Mouse (Mus musculus): ENCODE data around the gene Rnf24. TPM values are rescaled to one million over a fixed set of nuclear protein-coding genes. Genes with fewer than 3 reads are reported as not detected.
"Not testable (repeated sequence)": the region's sequence is repeated elsewhere in the genome, so short reads cannot be mapped to it uniquely, and the experiment has no call there.

Rnf24 gene
- total RNA-seq, 1 experiment from 2014 or later = 6.3 TPM

- ATAC-seq (ENCODE audit: extremely low read depth, insufficient number of reproducible peaks, low FRiP score, poor library complexity, severe bottlenecking) = no peak
Observed at GRCm38 (mm10) chr2:131351471-131351870, 1.2 kb downstream of the Rnf24 start.

DNA sequence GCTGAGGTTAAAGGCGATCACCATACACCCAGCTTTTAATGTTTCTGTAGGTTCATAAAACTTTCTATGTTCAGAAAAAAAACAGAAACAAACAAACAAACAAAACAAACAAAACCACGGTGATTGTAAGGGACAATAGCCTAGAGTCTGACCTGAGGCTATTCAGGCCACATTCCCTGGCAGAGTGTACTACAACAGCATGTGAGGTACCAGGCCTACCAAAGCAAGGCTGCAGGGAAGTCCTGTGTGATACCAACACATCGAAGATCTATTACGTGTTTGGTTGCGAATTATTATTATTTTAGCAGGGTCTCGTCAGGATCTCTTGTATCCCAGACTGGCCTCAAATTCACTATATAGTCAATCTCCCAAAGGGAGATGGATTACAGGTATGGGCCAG, 2.4 kb downstream of the Rnf24 start:
- ATAC-seq (ENCODE audit: extremely low read depth, insufficient number of reproducible peaks, low FRiP score, poor library complexity, severe bottlenecking) = no peak

GRCm38 (mm10) chr2:131345556-131345955, 7.1 kb downstream of the Rnf24 start:
- ATAC-seq (ENCODE audit: extremely low read depth, insufficient number of reproducible peaks, low FRiP score, poor library complexity, severe bottlenecking) = no peak

DNA sequence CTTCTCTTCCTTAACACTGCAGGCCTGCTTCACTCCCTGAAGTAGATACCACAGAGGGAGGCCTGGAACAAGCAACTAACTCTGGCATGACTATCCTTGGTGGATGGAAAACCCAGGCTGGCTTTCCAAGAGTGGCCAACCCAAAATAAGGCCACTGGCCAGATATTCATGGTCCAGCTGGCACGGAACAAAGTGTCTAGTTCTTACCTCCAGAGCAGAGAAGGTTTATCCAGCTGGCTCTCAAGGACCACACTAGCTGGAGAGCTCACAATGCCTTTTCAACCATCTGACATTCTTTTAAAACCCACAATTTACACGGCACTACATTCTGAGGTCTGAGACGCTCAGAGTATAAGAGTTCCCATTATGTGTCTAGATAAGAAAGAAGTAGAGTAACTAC, 8.2 kb downstream of the Rnf24 start:
- no peak for ATAC-seq (ENCODE audit: extremely low read depth, insufficient number of reproducible peaks, low FRiP score, poor library complexity, severe bottlenecking)

DNA sequence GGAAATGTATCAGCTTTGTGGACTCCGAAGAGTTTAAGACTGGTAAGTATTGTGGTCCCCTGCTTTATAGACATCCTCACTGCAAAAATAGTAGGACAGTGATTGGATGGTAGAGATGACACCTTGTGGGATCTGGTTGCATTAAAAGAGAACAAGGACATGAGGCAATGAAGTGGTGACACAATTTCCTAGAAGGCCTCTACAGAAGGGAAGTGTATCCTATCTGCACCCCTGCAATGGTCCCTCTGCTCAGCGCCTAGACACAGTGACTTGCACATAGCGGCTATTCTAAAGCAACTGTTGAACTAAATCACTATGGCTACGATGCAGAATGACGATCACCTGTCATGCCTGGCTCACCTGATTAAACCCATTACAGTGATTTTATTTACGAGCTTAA, 15.1 kb downstream of the Rnf24 start:
- ATAC-seq (ENCODE audit: extremely low read depth, insufficient number of reproducible peaks, low FRiP score, poor library complexity, severe bottlenecking) = peak; percentile 96

DNA sequence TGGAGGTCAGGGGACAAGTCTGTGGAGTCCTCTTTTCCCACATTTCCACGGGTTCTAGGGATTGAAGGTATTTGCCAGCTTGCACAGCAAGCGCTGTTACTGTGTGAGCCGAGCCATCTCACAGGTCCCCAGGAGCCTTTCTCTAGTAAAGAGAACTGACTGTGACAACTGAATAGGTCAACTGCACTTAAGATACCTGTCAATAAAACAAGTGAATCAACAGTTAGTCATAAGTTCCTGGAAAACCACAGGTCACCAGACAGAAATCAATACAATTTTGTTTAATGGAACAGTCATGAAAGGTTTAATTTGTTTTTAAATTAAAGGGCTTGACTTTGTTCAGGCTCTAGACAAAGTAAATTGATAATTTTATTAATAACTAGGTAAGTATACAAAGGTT, 22.1 kb downstream of the Rnf24 start:
- no peak for ATAC-seq (ENCODE audit: extremely low read depth, insufficient number of reproducible peaks, low FRiP score, poor library complexity, severe bottlenecking)

GRCm38 (mm10) chr2:131328981-131329380, 23.7 kb downstream of the Rnf24 start:
- no peak for ATAC-seq (ENCODE audit: extremely low read depth, insufficient number of reproducible peaks, low FRiP score, poor library complexity, severe bottlenecking)

- ATAC-seq (ENCODE audit: extremely low read depth, insufficient number of reproducible peaks, low FRiP score, poor library complexity, severe bottlenecking) = peak; percentile 51; the same call in 1 of the 2 replicates
Observed at GRCm38 (mm10) chr2:131326044-131326443, 26.6 kb downstream of the Rnf24 start.

DNA sequence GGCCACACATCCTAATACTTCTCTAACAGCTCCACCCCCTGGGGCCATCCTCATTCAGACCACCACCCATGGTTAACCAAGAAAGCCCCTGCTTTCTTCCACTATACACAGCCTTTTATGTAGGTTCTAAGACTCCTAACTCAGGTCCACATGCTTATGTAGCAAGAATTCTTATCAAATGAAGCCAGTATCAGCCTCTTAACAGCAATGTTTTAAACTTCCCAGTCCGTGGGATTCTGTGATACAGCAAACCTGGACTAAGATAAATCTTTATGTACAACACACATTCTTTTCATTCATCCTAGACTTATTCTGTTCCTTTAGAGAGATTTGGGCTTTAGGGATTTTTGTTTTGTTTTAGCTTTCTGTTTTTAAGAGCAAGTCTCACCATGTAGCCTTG, 29.0 kb downstream of the Rnf24 start:
- ATAC-seq (ENCODE audit: extremely low read depth, insufficient number of reproducible peaks, low FRiP score, poor library complexity, severe bottlenecking) = no peak

DNA sequence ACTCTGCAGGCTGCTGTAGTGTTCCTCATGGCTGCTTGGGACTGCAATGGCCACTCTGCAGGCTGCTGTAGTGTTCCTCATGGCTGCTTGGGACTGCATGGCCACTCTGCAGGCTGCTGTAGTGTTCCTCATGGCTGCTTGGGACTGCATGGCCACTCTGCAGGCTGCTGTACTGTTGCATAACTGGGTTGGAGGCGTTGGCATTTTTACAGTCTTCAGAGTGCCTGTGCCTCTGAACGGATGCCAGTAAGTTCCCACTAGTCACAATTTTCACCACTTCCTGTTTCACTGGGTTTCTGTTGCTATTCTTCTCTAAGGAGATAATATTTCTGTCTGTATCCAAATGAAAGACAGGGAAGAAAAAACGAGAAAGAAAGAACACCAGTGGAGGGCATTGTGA, 31.5 kb downstream of the Rnf24 start:
- peak; percentile 82 for ATAC-seq (ENCODE audit: extremely low read depth, insufficient number of reproducible peaks, low FRiP score, poor library complexity, severe bottlenecking)

- no peak for ATAC-seq (ENCODE audit: extremely low read depth, insufficient number of reproducible peaks, low FRiP score, poor library complexity, severe bottlenecking)
Observed at GRCm38 (mm10) chr2:131319401-131319800, 33.3 kb downstream of the Rnf24 start.

GRCm38 (mm10) chr2:131316167-131316566, 36.5 kb downstream of the Rnf24 start:
- no peak for ATAC-seq (ENCODE audit: extremely low read depth, insufficient number of reproducible peaks, low FRiP score, poor library complexity, severe bottlenecking)

DNA sequence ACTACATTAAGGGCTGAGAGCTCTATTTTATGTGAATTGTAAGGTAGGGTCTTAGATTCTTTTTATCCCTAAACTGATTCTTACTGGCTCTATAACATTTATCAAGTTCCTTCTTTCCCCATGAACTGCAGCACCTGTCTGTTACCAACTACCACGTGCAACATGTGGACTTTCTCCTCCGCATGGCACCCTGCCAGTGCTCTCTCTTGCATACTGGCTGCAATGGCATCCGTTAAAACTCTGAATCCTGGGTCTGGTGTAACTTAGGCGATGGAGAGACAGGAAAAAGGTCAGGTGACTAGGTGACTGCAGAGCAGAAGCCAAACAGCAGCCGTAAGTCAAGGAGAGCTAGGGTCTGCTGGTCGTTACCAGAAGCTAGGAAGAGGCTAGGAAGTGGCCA, 43.4 kb downstream of the Rnf24 start:
- ATAC-seq (ENCODE audit: extremely low read depth, insufficient number of reproducible peaks, low FRiP score, poor library complexity, severe bottlenecking) = no peak

GRCm38 (mm10) chr2:131307822-131308221, 44.9 kb downstream of the Rnf24 start:
- ATAC-seq (ENCODE audit: extremely low read depth, insufficient number of reproducible peaks, low FRiP score, poor library complexity, severe bottlenecking) = no peak

DNA sequence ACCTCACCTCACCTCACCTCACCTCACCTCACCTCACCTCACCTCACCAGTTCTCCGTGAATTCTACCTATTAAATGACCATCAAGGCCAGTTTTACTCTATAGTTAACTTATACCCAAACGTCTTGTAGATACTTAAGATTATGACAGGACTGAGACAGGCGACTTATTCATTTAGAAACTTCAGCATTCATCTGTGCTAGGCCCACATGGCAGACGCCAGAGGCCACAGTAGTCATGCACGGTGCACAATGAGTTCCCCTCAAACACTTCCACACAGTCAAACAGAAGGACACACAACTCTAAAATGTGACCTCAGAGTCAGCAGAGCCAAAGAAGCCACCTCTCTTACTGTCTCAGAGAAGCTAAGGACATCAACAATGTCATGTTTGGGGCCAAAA, 45.3 kb downstream of the Rnf24 start:
- no peak for ATAC-seq (ENCODE audit: extremely low read depth, insufficient number of reproducible peaks, low FRiP score, poor library complexity, severe bottlenecking)

DNA sequence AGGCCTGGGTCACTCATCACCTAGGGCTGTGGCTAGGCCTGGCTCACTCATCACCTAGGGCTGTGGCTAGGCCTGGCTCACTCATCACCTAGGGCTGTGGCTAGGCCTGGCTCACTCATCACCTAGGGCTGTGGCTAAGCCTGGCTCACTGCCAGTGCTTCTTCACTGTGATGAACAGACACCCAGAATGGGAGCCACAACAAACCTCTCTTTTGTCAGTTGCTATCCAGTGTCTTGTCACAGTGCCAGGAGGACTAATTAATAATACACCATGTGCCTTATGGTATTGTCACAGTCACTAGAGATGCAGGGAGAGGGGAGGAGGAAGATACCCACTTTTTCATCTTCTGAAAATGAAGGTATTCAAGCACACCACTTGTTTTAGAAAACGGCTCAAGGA, 47.5 kb downstream of the Rnf24 start:
- ATAC-seq (ENCODE audit: extremely low read depth, insufficient number of reproducible peaks, low FRiP score, poor library complexity, severe bottlenecking) = not testable (repeated sequence)

GRCm38 (mm10) chr2:131304497-131304896, 48.2 kb downstream of the Rnf24 start:
- ATAC-seq (ENCODE audit: extremely low read depth, insufficient number of reproducible peaks, low FRiP score, poor library complexity, severe bottlenecking) = no peak

DNA sequence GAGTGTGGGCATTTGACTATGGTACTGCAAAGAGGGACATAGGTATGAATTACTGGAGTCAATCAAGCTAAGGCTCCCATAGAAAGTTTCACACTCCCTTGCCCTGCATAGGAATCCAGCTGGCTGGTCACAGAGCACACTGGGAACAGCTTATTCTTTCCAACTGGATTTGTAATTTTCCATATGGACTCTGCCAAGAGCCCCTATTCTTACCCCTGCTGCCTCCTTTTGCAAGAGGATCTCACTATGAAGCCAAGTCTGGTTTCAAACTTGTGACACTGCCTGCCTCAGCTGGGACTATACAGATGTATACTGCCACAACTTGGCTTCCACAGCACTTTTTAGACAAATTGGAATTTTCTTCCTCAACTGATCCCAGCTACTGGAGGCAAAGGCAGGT, 51.1 kb downstream of the Rnf24 start:
- no peak for ATAC-seq (ENCODE audit: extremely low read depth, insufficient number of reproducible peaks, low FRiP score, poor library complexity, severe bottlenecking)

- ATAC-seq (ENCODE audit: extremely low read depth, insufficient number of reproducible peaks, low FRiP score, poor library complexity, severe bottlenecking) = no peak
Observed at GRCm38 (mm10) chr2:131300485-131300884, 52.2 kb downstream of the Rnf24 start.

DNA sequence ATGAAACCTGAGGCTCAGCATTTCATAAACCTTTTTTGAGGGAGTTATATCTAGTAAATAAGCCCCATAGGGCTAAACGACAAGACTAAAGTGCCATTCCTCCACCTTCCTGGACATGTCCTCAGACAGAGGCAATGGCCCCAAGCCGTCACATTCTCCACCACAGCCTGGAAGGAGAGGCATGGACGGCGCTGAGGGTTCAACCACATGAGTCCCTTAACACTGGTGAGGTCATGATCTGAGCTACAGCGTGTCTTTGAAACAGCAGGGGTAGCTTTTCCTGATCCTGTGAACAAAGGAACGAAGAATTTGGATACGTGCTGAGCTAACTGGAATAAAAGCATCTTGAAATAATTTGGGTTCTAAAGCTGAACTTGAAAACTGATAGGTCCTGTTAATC, 54.0 kb downstream of the Rnf24 start:
- ATAC-seq (ENCODE audit: extremely low read depth, insufficient number of reproducible peaks, low FRiP score, poor library complexity, severe bottlenecking) = not testable (repeated sequence)

- ATAC-seq (ENCODE audit: extremely low read depth, insufficient number of reproducible peaks, low FRiP score, poor library complexity, severe bottlenecking) = no peak
Observed at GRCm38 (mm10) chr2:131296746-131297261, 55.9 kb downstream of the Rnf24 start.
